Mouse (Mus musculus) erythroblast, embryonic 14.5 days (primary cell): ENCODE results near the gene Pcgf3.

Experiments
- GATA1 ChIP-seq: IDR thresholded peaks from 2 replicates; pipeline ENCODE4 v1.6.1; 2012; ENCODE audit warnings: low read length, inconsistent platforms, mixed read lengths
- TAL1 ChIP-seq: IDR thresholded peaks from 3 replicates; pipeline ENCODE4 v1.6.1; 2012; ENCODE audit warnings: low read length, inconsistent platforms, mixed read lengths

DNA sequence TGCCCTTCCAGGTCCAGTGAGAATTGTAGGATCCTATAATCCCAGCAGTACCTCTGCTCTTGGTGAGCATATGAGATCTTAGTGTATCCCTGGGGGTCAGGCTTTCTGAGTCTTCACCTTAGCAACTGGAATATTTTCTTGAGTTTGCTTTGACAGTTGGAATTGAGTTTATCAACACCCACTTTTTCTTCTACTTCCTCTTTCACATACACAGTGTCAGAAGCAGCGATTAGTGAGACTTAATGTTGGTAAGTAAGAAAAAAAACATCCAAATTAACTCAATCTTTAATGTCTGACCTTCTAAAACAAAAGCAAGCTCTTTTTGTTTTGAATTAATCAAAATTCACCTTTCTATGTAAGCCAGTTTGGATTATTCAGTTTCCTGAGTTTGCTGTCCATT lies 40.5 kb downstream of the Pcgf3 start:
- no peak for TF ChIP-seq GATA1
- TF ChIP-seq TAL1 = no peak
